Mouse (Mus musculus): ENCODE measurements at regions not wholly inside any gene's neighbourhood (a gene's known extent, or its start where the extent isn't known, plus 50 kb on each side); places are given as distances from the start of the nearest gene placed in this dataset.
A peak's percentile ranks its signal among the peaks of the same experiment; 100 is the strongest.

DNA sequence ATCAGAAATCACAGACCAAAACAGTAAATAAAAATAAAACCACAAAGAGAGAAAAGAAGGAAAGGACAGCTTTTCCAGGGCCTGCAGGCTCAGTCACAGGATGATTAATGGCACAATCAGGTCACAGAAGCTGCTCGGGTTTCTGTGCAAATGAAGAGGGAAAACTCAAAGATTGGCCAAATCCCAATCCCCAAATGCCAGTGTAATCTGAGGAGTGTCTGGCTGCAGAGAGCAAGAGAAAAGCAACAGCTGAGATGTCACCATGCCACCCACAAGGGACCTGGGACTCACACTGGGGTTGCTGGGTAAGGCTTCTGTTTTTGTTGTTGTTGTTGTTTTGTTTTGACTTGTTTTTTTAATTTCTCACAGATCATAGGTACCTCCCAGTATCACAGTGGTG is 261.5 kb upstream of the Hs6st1 start:
- no peak for DNase-seq (ENCODE audit: low spot score)
- Histone ChIP-seq H3K9me3 (ENCODE audit: control insufficient read depth, low read length) (no peaks in the 10 kb centered on the region), H3K27me3 (ENCODE audit: control insufficient read depth, insufficient read depth, low read length) (no peaks in the 10 kb centered on the region), H3K27ac (replicated peaks) (no peak overlapping the region), H3K36me3 (ENCODE audit: control insufficient read depth, insufficient read depth, low read length) (no peaks in the 10 kb centered on the region), H3K4me2 (replicated peaks; ENCODE audit: low read depth) (no peak overlapping the region), H3K4me3 (ENCODE audit: low read depth, low read length) (no peak overlapping the region), H3K9ac (ENCODE audit: low read length) (no peak overlapping the region), H3K4me1 (replicated peaks; ENCODE audit: control insufficient read depth, insufficient read depth) (no peaks in the 10 kb centered on the region)
- WGBS: 7% methylated on average over 1 of the region's 1 CpGs
- TF ChIP-seq CTCF (IDR thresholded peaks at IDR 0.05; ENCODE audit: low read depth) (no peak), EP300 (optimal IDR thresholded peaks at IDR 0.05) (no peak)
- ATAC-seq (ENCODE audit: low FRiP score, low TSS enrichment): no peak

DNA sequence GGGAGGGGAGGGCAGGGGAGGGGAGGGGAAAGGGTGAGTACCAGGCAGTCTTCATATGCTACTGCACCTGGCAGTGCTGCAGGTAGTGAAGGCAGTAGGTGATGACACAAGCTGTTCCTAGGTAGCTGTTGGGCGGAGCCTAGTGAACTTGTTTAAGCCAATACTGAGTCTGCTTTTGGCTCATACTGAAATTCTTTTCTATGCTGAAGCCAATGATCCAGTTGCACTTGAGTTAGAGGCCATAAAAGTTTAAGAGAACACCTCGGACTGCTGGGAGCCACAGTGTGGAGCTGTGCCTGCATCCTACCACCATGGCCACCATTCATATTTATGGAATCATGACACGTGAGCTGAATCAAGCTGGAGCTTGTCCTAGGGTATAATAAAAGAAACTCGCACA is 259.3 kb upstream of the Hs6st1 start:
- Histone ChIP-seq H3K27ac (replicated peaks) (no peak overlapping the region), H3K27me3 (ENCODE audit: control insufficient read depth, insufficient read depth, low read length) (no peaks in the 10 kb centered on the region), H3K9ac (ENCODE audit: low read length) (no peak overlapping the region), H3K9me3 (ENCODE audit: control insufficient read depth, low read length) (no peaks in the 10 kb centered on the region), H3K4me3 (ENCODE audit: low read depth, low read length) (no peak overlapping the region), H3K36me3 (ENCODE audit: control insufficient read depth, insufficient read depth, low read length) (no peaks in the 10 kb centered on the region), H3K4me1 (replicated peaks; ENCODE audit: control insufficient read depth, insufficient read depth) (no peaks in the 10 kb centered on the region), H3K4me2 (replicated peaks; ENCODE audit: low read depth) (no peak overlapping the region)
- WGBS: 61% methylated on average over 4 of the region's 4 CpGs
- ATAC-seq (ENCODE audit: low FRiP score, low TSS enrichment) (no peak), DNase-seq (ENCODE audit: low spot score) (no peak)
- TF ChIP-seq CTCF (IDR thresholded peaks at IDR 0.05; ENCODE audit: low read depth) (peak; percentile 28), EP300 (optimal IDR thresholded peaks at IDR 0.05) (no peak)

DNA sequence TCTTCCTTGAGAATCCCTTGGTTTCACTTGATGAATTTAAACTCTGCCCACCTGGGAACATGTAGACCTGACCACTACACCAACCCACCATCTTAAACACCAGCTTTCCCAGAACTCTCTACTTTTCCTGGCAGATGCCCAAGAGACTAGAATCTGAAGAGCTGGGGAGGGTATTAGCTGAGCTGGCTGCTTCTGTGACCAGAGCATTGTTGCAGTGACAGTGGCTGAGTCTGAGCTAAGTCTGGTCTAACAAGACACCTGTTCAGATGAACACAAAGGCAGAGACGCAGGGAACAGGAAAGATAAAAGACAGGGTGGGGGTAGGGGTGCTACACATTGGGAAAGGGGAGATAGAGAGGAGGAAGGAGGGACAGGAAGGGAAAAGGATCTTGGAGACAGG is 258.9 kb upstream of the Hs6st1 start:
- H3K27ac ChIP-seq (replicated peaks): no peak overlapping the region
- no peak overlapping the region for H3K4me2 ChIP-seq (replicated peaks; ENCODE audit: low read depth)
- no peak overlapping the region for H3K4me3 ChIP-seq (ENCODE audit: low read depth, low read length)
- H3K27me3 ChIP-seq (ENCODE audit: control insufficient read depth, insufficient read depth, low read length): no peaks in the 10 kb centered on the region
- WGBS: 48% methylated on average over 1 of the region's 1 CpGs
- no peaks in the 10 kb centered on the region for H3K4me1 ChIP-seq (replicated peaks; ENCODE audit: control insufficient read depth, insufficient read depth)
- ATAC-seq (ENCODE audit: low FRiP score, low TSS enrichment) (no peak), DNase-seq (ENCODE audit: low spot score) (no peak)
- no peaks in the 10 kb centered on the region for H3K9me3 ChIP-seq (ENCODE audit: control insufficient read depth, low read length)
- TF ChIP-seq EP300 (optimal IDR thresholded peaks at IDR 0.05) (no peak), CTCF (IDR thresholded peaks at IDR 0.05; ENCODE audit: low read depth) (no peak)
- H3K36me3 ChIP-seq (ENCODE audit: control insufficient read depth, insufficient read depth, low read length): no peaks in the 10 kb centered on the region
- no peak overlapping the region for H3K9ac ChIP-seq (ENCODE audit: low read length)

DNA sequence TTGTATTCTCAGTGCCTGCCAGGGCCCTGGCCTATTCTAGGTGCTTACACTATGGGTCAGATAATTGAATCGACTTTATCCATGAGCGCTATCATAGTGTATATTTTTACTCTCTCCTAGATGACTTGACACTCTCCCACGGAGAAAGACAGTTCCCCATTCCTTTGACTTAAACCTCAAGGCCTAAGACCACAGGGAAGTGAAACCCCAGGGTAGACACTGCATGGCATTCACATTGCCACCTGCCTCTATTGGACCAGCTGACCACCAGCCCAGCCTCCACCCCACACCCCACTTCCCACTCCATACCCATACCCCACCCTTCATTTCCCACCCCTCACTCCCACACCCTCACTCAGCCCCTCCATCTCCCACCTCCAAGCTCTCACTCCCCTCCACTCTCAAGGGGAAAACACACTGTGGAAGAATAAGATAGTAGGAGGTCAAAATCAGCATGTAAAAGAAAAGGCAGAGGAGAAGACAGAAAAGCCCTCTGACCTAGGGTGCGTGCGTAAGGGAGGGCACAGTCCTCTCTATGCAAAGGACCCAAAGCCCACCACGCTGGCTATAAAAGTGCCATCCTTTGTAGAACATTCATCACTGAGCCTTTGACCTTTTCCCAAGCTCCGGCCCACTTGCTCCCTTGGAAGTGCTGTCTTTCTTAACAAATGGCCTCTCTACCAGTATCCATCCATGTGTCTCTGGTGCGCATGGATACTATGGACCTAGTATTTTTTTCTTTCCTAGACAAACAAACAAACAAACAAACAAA is 257.4 kb upstream of the Hs6st1 start:
- no peak for TF ChIP-seq CTCF (IDR thresholded peaks at IDR 0.05; ENCODE audit: low read depth)
- TF ChIP-seq EP300 (optimal IDR thresholded peaks at IDR 0.05): no peak
- WGBS: 77% methylated on average over 8 of the region's 8 CpGs
- no peak for ATAC-seq (ENCODE audit: low FRiP score, low TSS enrichment)

DNA sequence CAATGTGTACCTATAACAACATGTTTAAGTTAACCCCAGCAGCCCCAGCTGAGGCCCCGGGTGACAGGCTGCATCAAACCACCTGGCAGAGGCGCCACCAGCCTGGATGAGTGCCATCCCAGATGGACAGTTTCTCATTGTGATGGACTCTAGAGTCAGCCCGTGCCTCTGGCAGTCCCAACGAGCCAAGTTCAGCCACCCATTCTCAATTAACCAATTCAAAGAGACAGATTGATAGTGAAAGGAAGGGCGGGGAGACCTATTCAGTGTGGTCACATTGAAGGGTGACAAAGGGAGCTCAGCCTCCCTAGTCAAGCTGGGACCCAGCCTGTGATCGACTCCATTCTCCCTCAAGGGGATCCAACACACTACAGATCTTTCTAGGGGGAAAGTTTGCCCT is 256.8 kb upstream of the Hs6st1 start:
- Histone ChIP-seq H3K9me3 (ENCODE audit: control insufficient read depth, low read length) (no peaks in the 10 kb centered on the region), H3K36me3 (ENCODE audit: control insufficient read depth, insufficient read depth, low read length) (no peaks in the 10 kb centered on the region), H3K4me3 (ENCODE audit: low read depth, low read length) (no peak overlapping the region), H3K27me3 (ENCODE audit: control insufficient read depth, insufficient read depth, low read length) (no peaks in the 10 kb centered on the region), H3K4me2 (replicated peaks; ENCODE audit: low read depth) (no peak overlapping the region), H3K27ac (replicated peaks) (no peak overlapping the region), H3K4me1 (replicated peaks; ENCODE audit: control insufficient read depth, insufficient read depth) (no peaks in the 10 kb centered on the region), H3K9ac (ENCODE audit: low read length) (no peak overlapping the region)
- 69% methylated on average over 6 of the region's 6 CpGs for WGBS
- no peak for ATAC-seq (ENCODE audit: low FRiP score, low TSS enrichment)
- TF ChIP-seq EP300 (optimal IDR thresholded peaks at IDR 0.05): no peak
- no peak for TF ChIP-seq CTCF (IDR thresholded peaks at IDR 0.05; ENCODE audit: low read depth)
- DNase-seq (ENCODE audit: low spot score): no peak

More for the DNA sequence above, 257.4 kb upstream of the Hs6st1 start:
- no peaks in the 10 kb centered on the region for H3K27me3 ChIP-seq (ENCODE audit: control insufficient read depth, insufficient read depth, low read length)
- H3K36me3 ChIP-seq (ENCODE audit: control insufficient read depth, insufficient read depth, low read length): no peaks in the 10 kb centered on the region
- H3K4me2 ChIP-seq (replicated peaks; ENCODE audit: low read depth): no peak overlapping the region
- H3K4me1 ChIP-seq (replicated peaks; ENCODE audit: control insufficient read depth, insufficient read depth): no peaks in the 10 kb centered on the region
- no peak overlapping the region for H3K27ac ChIP-seq (replicated peaks)
- H3K4me3 ChIP-seq (ENCODE audit: low read depth, low read length): no peak overlapping the region
- no peak overlapping the region for H3K9ac ChIP-seq (ENCODE audit: low read length)
- DNase-seq (ENCODE audit: low spot score): no peak
- H3K9me3 ChIP-seq (ENCODE audit: control insufficient read depth, low read length): no peaks in the 10 kb centered on the region

DNA sequence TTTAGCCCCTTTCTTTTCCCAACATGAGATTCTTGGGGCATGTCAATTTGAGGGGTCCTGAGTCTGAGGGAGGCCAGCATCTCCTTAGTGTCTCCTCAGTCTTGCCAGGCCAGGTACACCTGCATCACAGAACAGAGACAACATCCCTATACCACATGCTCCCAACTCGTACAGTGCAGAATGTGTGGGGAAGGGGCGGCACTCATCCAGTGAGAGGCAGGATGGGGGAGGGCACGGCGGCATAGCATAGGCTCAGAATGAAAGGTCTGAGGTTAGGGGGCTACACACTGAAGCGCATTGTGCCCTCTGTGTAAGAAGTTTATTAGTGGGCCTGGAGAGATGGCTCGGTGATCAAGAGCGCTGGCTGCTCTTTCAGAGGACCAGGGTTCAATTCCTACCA is 256.4 kb upstream of the Hs6st1 start:
- DNase-seq (ENCODE audit: low spot score) (no peak), ATAC-seq (ENCODE audit: low FRiP score, low TSS enrichment) (no peak)
- H3K9ac ChIP-seq (ENCODE audit: low read length): no peak overlapping the region
- no peak for TF ChIP-seq CTCF (IDR thresholded peaks at IDR 0.05; ENCODE audit: low read depth)
- no peak for TF ChIP-seq EP300 (optimal IDR thresholded peaks at IDR 0.05)
- no peaks in the 10 kb centered on the region for H3K27me3 ChIP-seq (ENCODE audit: control insufficient read depth, insufficient read depth, low read length)
- WGBS: 89% methylated on average over 7 of the region's 7 CpGs
- no peaks in the 10 kb centered on the region for H3K4me1 ChIP-seq (replicated peaks; ENCODE audit: control insufficient read depth, insufficient read depth)
- no peak overlapping the region for H3K27ac ChIP-seq (replicated peaks)
- no peaks in the 10 kb centered on the region for H3K36me3 ChIP-seq (ENCODE audit: control insufficient read depth, insufficient read depth, low read length)
- H3K4me2 ChIP-seq (replicated peaks; ENCODE audit: low read depth): no peak overlapping the region
- no peaks in the 10 kb centered on the region for H3K9me3 ChIP-seq (ENCODE audit: control insufficient read depth, low read length)
- H3K4me3 ChIP-seq (ENCODE audit: low read depth, low read length): no peak overlapping the region

All from stomach, postnatal 0 days (tissue).